Mouse (Mus musculus) T-helper 2 cell (primary cell): Measurements from ENCODE around the gene Ppm1n.

Experiments used
- in situ Hi-C: fragments of 300-600 bp; cut with MboI, MseI; formaldehyde crosslinking; loops from one replicate; pipeline ENCODE4 v1.15.1; 2025; ENCODE audit warnings: high pct_unique_total_duplicates

Ppm1n gene

DNA sequence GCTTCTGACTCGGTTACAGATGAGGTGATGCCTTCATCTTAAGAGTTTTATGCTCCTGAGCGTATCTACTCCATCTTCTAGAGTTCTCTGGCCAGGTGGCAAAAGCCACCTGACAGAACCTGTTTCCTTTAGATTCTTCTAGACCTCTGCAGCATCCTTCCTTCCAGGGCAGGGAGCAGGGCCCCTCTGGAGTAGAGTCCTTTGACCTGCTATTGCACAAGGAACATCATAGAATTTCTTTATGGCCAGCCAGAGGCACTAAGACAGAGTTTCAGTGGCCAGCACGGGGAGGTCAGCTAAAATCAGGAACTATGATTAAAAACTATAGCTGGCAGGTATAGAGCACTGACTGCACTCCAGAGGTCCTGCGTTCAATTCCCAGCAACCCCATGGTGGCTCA, 27.8 kb downstream of the Ppm1n start:
- in situ Hi-C loops: no loop called here

- in situ Hi-C loops: no loop called here
Measured at GRCm38 (mm10) chr7:19247511-19247910, 32.4 kb downstream of the Ppm1n start.

- in situ Hi-C loops: no loop called here
Measured at GRCm38 (mm10) chr7:19246855-19247254, 33.0 kb downstream of the Ppm1n start.

- in situ Hi-C loops: no loop called here
Measured at GRCm38 (mm10) chr7:19245083-19245482, 34.8 kb downstream of the Ppm1n start.

- in situ Hi-C loops: no loop called here
Measured at GRCm38 (mm10) chr7:19243858-19244257, 36.0 kb downstream of the Ppm1n start.

DNA sequence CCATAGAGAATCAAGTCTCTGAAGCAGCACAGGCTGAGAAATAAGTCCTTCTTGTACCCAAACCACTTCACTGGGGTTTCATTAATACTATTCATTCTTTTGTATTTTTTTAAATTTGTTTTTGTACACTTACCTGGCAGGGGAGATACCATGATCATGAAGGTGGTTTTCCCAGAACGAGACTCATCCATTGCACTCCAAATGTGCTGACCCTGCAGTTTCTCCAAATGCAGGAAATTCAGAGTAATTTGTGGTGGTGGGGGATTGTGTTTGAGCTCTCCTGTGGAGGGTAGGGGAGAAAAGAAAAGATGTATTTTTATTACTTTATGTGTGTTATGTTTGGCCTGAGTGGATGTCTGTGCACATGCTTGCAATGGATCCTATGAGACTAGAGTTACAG, 37.9 kb downstream of the Ppm1n start:
- in situ Hi-C loops: no loop called here

DNA sequence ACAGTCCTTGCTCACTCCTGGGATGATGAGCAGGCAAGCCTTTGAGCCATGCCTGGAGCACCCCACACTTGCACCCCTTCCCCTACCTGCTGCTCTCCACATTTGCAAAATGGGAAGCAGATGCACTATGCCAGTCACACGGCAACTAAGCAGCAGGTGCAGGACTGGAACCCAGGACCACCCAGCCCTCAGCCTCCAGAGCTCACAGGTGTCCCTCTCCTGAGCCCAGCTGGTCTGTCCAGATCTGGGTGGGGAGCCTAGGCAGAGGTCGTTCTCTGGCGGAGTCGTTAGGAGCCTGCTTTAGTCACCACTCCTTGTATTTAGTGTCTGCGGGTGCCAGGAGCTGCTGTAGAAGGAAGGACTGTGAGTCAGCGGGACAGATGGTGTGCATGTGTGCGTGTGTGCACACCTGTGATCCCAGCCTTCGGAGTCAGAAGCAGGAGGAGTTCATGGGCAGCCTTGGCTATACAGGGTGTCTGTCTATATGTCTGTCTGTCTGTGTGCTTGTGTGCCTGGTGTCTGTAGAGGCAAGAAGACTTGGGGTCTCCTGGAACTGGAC, 38.9 kb downstream of the Ppm1n start:
- in situ Hi-C loops: no loop called here

GRCm38 (mm10) chr7:19239986-19240385, 39.9 kb downstream of the Ppm1n start:
- in situ Hi-C loops: no loop called here

GRCm38 (mm10) chr7:19239423-19239822, 40.4 kb downstream of the Ppm1n start:
- in situ Hi-C loops: no loop called here

DNA sequence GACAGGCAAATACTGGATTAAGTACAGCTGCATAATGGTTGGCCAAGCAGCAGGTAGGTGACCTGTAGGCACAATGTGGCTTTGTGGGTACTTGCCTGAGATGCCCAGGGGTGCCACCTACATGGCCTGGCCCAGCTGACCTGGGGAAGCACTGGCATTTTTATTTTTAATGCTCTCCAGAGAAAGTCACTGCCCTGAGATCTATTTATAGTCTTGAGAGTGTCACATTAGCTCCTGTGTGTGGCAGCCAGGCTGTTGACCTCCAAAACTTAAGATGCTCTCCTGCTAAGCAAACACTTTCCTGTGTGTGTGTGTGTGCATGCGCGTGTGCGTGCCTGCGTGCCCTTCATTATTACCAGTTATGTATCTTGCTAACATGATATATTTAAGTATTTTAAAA, 41.5 kb downstream of the Ppm1n start:
- in situ Hi-C loops: no loop called here

DNA sequence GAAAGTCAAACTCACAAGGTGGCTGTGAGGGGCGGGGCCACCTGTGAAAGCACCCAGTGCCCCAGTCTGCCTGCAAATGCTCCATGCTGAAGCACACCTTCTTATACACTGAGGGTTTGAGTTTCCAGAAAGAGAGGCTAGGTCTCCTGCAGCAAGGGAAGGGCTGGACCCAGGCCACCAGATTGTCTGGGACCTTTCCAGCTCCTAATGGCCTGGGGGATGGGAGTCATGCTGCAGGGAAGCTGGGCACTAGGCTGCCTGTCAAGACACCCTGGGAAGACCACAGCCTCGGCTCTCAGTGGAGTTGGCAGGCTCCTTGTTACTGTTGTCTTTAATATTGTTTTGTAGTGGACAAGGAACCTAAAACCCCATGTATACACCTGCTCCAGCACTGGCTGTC, 43.5 kb downstream of the Ppm1n start:
- in situ Hi-C loops: no loop called here

GRCm38 (mm10) chr7:19235092-19235671, 44.7 kb downstream of the Ppm1n start:
- in situ Hi-C loops: no loop called here

- in situ Hi-C loops: loop anchor here (5.0 kb wide), 1 partner anchor 48 kb away; the partner anchor contains the start of genes Ppm1n and Rtn2
Measured at GRCm38 (mm10) chr7:19234652-19235051, 45.2 kb downstream of the Ppm1n start.

DNA sequence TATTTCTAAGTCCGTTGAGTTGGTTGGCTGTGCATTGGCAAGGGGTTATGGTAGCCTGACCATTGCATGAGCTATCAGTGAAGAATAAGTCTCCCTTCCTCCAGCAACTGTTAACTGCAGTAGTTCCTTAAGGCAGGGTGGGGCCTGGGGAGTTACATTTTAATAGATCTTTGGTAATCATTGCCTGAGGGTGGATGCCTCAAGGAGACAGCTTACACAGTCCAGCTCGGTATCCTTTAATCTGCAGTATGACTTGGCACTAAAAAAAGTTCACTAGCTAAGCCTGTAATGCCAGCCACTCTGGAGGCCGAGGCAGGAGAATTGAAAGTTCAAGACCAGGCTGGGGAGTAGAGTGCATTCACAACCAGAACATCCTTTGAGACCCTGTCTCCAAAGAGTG, 48.0 kb downstream of the Ppm1n start:
- in situ Hi-C loops: loop anchor here (5.0 kb wide), 1 partner anchor 50 kb away; the partner anchor contains the start of genes Ppm1n and Rtn2

- in situ Hi-C loops: loop anchor here (5.0 kb wide), 1 partner anchor 51 kb away; the partner anchor contains the start of genes Ppm1n and Rtn2
Measured at GRCm38 (mm10) chr7:19230899-19231298, 49.0 kb downstream of the Ppm1n start.

DNA sequence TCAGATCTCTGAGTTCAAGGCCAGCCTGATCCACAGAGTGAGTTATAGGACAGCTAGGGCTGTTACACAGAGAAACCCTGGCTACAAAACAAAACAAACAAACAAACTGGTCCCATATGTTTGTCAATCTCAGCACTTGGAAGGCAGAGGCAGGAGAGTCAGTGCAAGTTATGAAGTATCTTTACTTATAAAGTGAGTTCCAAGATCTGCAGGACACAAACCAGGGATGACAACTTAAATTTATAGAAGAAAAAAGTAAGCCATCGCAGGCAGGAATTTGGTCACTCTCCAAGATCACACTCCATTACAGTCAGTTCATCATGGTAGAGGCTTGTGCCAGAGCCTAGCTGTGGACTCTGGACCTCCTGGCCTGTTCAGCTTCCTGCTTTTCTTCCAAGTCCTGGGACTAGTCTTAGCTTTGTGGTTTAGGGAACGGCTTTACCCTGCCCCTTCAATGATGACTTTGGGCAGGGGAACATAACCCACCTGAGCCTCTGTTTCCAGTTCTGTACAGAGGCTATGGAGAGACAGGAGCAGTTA, 49.8 kb downstream of the Ppm1n start:
- in situ Hi-C loops: loop anchor here (5.0 kb wide), 1 partner anchor 52 kb away; the partner anchor contains the start of genes Ppm1n and Rtn2

GRCm38 (mm10) chr7:19229404-19229803, 50.5 kb downstream of the Ppm1n start:
- in situ Hi-C loops: loop anchor here (5.0 kb wide), 1 partner anchor 47 kb away; no protein-coding TSS in a partner anchor

DNA sequence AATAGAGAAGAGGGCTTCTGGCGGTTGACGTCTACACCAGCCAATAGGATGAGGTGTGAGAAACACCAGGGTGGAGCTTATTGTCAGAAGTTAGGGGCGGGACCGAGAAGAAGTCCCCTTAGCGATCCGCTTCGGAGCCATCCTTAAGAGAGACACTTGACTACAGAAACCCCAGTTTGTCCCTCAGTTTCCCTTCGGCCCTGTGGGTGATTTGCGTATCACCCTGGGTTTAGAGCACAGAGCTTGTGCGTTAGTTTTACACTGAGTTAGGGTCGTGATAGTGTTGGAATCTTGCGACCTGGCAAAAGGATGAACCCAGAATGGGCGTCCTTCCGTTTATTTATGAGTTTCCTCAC, 51.1 kb downstream of the Ppm1n start:
- in situ Hi-C loops: loop anchor here (5.0 kb wide), 1 partner anchor 46 kb away; no protein-coding TSS in a partner anchor

DNA sequence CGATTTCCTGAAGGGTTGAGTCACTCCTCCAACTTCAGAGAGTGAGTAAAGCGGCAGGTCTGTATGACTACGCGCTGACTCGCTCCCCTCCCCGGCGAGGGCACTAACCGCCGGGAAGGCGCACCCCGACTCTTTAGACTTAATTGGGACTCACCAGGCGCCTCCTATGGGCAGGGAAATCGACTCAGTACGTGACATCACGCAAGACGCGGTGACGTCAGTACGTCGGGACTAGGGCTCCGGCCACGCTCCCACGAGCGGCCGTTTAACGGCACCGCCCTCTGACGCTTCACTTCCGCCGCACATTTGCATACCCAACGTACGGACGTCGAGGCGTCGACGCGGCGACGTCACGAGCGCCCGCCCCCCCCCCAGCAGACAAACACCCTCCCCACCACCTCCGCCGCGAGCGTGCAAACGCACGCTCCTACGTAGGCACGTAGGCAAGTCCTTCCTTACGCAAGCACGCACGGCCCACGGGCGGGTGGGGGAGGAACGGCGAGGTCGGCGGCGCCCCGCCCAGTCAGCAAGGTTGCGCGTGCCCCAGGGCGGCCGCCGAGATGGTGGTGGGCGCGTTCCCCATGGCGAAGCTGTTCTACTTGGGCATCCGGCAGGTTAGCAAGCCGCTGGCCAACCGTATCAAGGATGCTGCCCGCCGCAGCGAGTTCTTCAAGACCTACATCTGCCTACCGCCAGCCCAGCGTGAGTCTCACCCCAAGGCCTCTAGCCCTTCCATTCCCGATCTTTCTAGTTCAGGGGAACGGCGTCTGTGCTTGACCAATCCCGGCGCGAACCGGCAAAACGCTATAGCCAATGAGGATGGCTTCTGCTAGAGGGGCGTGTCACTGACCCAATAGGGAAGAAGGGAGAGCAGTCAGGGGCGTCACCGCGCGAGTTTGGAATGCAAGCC, 51.7 kb downstream of the Ppm1n start, which contains the start of gene Opa3:
Gene Opa3, plus strand, starts transcription at position 452 of the 910 bp plus-strand sequence.
- in situ Hi-C loops: loop anchor here (5.0 kb wide), 1 partner anchor 46 kb away; no protein-coding TSS in a partner anchor

DNA sequence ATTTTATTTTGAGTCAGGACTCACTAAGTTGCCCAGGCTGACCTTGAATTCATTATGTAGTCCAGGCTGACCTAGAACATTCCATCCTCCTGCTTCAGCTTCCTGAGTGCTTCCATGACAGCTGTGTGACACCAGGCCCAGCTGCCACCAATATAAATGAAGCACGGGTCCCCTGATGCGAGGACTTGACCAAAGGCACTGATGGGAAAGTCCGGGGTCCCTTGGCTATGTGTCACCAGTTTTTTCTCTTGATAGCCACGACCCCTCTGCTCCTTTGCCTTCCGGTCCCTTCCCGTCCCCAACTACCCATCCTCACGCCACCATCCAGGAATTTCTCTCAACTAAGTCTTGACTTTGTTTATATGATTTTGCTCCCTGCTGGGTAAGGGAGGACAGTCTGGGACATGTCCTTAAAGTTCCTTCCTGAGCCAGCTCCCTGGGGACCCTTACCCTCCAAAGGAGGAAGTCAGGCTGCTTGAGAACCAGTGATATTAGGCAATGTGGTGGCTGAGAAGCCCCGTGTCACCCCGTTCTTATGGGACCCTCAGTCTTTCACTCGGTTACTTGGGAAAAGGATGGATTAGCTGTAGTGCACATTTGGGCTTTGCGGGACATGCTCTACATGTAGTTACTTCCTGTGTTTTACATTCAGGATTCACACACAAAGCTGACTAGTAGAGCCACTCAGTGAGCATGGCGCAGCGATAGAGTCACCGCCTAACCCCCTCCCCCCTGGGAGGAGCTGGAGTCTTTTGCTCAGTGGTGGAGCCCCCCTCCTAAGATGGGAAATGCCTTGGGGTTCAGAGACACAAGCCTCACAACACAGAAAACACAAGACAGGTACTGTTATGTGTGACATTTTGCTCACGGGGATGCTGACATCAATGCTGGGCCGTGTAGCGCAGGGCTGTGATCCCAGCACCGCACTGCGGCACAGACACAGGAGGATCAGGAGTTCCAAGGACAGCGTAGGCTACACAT, 52.8 kb downstream of the Ppm1n start:
- in situ Hi-C loops: loop anchor here (5.0 kb wide), 1 partner anchor 45 kb away; no protein-coding TSS in a partner anchor
